Mouse (Mus musculus): Measurements from ENCODE around the gene Hist1h2ae. TPM values are rescaled to one million over a fixed set of nuclear protein-coding genes. Genes with fewer than 3 reads are reported as not detected.
A peak's percentile ranks its signal among the peaks of the same experiment; 100 is the strongest.

The Hist1h2ae gene
- polyA plus RNA-seq, 1 experiment from 2014 or later, result 34.0 TPM

DNA sequence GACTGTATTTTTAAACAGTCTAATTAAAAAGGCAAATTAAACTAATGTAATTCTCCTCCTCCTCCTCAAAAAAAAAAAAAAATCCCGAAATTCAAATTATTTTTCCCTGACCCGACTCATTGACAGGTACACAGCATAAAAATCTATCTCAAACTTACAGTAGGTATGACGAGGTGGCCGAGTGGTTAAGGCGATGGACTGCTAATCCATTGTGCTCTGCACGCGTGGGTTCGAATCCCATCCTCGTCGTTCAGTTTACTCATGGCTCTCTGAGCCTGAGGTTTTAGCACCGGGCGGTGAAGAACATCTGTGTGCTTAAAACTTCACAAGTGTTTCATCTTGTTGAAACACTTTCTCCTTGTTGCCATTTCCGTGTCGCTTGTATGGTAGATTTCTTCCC, 49.3 kb downstream of the Hist1h2ae start:
- ATAC-seq (replicated peaks; ENCODE audit: extremely low read depth, insufficient read depth, low FRiP score), result no peak; the same call in 1 of the 2 replicates
- H3K36me3 ChIP-seq (ENCODE audit: control insufficient read depth, insufficient read depth), result no peaks in the 10 kb centered on the region
- H3K9me3 ChIP-seq (replicated peaks; ENCODE audit: control insufficient read depth, low read length), result no peaks in the 10 kb centered on the region
- 1% methylated on average over 14 of the region's 14 CpGs for WGBS
- H3K4me3 ChIP-seq (ENCODE audit: low read length), result peak overlapping the region; percentile 2; the same call in 1 of the 2 replicates
- H3K4me2 ChIP-seq (ENCODE audit: low read depth, low read length), result peak overlapping the region; percentile 49
- no peak overlapping the region for H3K27ac ChIP-seq (ENCODE audit: low read length)
- H3K9ac ChIP-seq (ENCODE audit: low read length), result no peak overlapping the region
- peaks cover 7% of the 10 kb centered on the region; the same call in 1 of the 2 replicates for H3K4me1 ChIP-seq (ENCODE audit: control insufficient read depth, insufficient read depth, low read length)
- H3K27me3 ChIP-seq (ENCODE audit: control insufficient read depth, insufficient read depth, low read length), result no peaks in the 10 kb centered on the region

Small RNA genes within 50 kb of the gene (microRNA-seq; reads per million reads assigned to microRNA genes)
- gene Gm44297 (not detected), gene Gm44359 (not detected), gene Gm44394 (not detected)

Other genes with a start within 250 kb of the Hist1h2ae start
- 36.5 and 37.8 TPM in 2 replicates for gene Zfp322a, start 202.0 kb downstream of the Hist1h2ae start, polyA plus RNA-seq (2015; fragmentation: Nextera tagmentation; extraction: Ambion mirVana)
- 9.2 and 9.4 TPM in 2 replicates for gene Abt1, start 147.4 kb downstream of the Hist1h2ae start, polyA plus RNA-seq (2015; fragmentation: Nextera tagmentation; extraction: Ambion mirVana)
- 0.83 and 1.0 TPM in 2 replicates for gene Btn1a1, start 105.3 kb downstream of the Hist1h2ae start, polyA plus RNA-seq (2015; fragmentation: Nextera tagmentation; extraction: Ambion mirVana)
- 0.29 and 0.34 TPM in 2 replicates for gene Btn2a2, start 82.4 kb downstream of the Hist1h2ae start, polyA plus RNA-seq (2015; fragmentation: Nextera tagmentation; extraction: Ambion mirVana)
- 7.7 and 8.6 TPM in 2 replicates for gene Hist1h4h, start 40.2 kb downstream of the Hist1h2ae start, polyA plus RNA-seq (2015; fragmentation: Nextera tagmentation; extraction: Ambion mirVana)
- gene Hist1h2af, start 37.3 kb downstream of the Hist1h2ae start, polyA plus RNA-seq (2015; fragmentation: Nextera tagmentation; extraction: Ambion mirVana), result 3.8 and 9.2 TPM in 2 replicates
- 2.0 and 2.2 TPM in 2 replicates for gene Hist1h3g, start 35.8 kb downstream of the Hist1h2ae start, polyA plus RNA-seq (2015; fragmentation: Nextera tagmentation; extraction: Ambion mirVana)
- gene Hist1h2bh, start 27.8 kb downstream of the Hist1h2ae start, polyA plus RNA-seq (2015; fragmentation: Nextera tagmentation; extraction: Ambion mirVana), result 0.38 and 0.52 TPM in 2 replicates
- gene Hist1h3f, start 27.2 kb downstream of the Hist1h2ae start, polyA plus RNA-seq (2015; fragmentation: Nextera tagmentation; extraction: Ambion mirVana), result 0.20 and 0.37 TPM in 2 replicates
- gene Hist1h4f, start 19.6 kb downstream of the Hist1h2ae start, polyA plus RNA-seq (2015; fragmentation: Nextera tagmentation; extraction: Ambion mirVana), result 0.53 TPM in 1 of 2 replicates, not detected in the other
- 0.21 and 0.37 TPM in 2 replicates for gene Hist1h1d, start 18.0 kb downstream of the Hist1h2ae start, polyA plus RNA-seq (2015; fragmentation: Nextera tagmentation; extraction: Ambion mirVana)
- gene Hist1h3e, start 8.9 kb downstream of the Hist1h2ae start, polyA plus RNA-seq (2015; fragmentation: Nextera tagmentation; extraction: Ambion mirVana), result 1.7 and 2.1 TPM in 2 replicates
- gene Hist1h2bg, start 176 bp upstream of the Hist1h2ae start, polyA plus RNA-seq (2015; fragmentation: Nextera tagmentation; extraction: Ambion mirVana), result 4.2 and 5.1 TPM in 2 replicates
- 0.37 and 2.4 TPM in 2 replicates for gene Hist1h2bf, start 3.0 kb upstream of the Hist1h2ae start, polyA plus RNA-seq (2015; fragmentation: Nextera tagmentation; extraction: Ambion mirVana)
- 1.2 and 1.8 TPM in 2 replicates for gene Hist1h2ad, start 3.2 kb upstream of the Hist1h2ae start, polyA plus RNA-seq (2015; fragmentation: Nextera tagmentation; extraction: Ambion mirVana)
- 1.4 and 1.8 TPM in 2 replicates for gene Hist1h3d, start 4.5 kb upstream of the Hist1h2ae start, polyA plus RNA-seq (2015; fragmentation: Nextera tagmentation; extraction: Ambion mirVana)
- gene Hist1h4d, start 10.4 kb upstream of the Hist1h2ae start, polyA plus RNA-seq (2015; fragmentation: Nextera tagmentation; extraction: Ambion mirVana), result 48.7 and 49.1 TPM in 2 replicates
- 1.9 and 2.0 TPM in 2 replicates for gene Hist1h2be, start 49.9 kb upstream of the Hist1h2ae start, polyA plus RNA-seq (2015; fragmentation: Nextera tagmentation; extraction: Ambion mirVana)
- 10.4 and 11.5 TPM in 2 replicates for gene Hist1h1e, start 51.3 kb upstream of the Hist1h2ae start, polyA plus RNA-seq (2015; fragmentation: Nextera tagmentation; extraction: Ambion mirVana)
- gene Hist1h2ac, start 112.7 kb upstream of the Hist1h2ae start, polyA plus RNA-seq (2015; fragmentation: Nextera tagmentation; extraction: Ambion mirVana), result 0.52 and 0.75 TPM in 2 replicates
- gene Hist1h2bc, start 113.0 kb upstream of the Hist1h2ae start, polyA plus RNA-seq (2015; fragmentation: Nextera tagmentation; extraction: Ambion mirVana), result 49.7 and 53.7 TPM in 2 replicates
- gene Hist1h1t, start 124.6 kb upstream of the Hist1h2ae start, polyA plus RNA-seq (2015; fragmentation: Nextera tagmentation; extraction: Ambion mirVana), result not detected in 2 replicates
- 1.9 and 2.8 TPM in 2 replicates for gene Hist1h4c, start 127.2 kb upstream of the Hist1h2ae start, polyA plus RNA-seq (2015; fragmentation: Nextera tagmentation; extraction: Ambion mirVana)
- 11.7 and 14.9 TPM in 2 replicates for gene Hfe, start 139.6 kb upstream of the Hist1h2ae start, polyA plus RNA-seq (2015; fragmentation: Nextera tagmentation; extraction: Ambion mirVana)
- gene Hist1h1c, start 167.6 kb upstream of the Hist1h2ae start, polyA plus RNA-seq (2015; fragmentation: Nextera tagmentation; extraction: Ambion mirVana), result 38.0 and 38.5 TPM in 2 replicates
- 3.0 and 3.8 TPM in 2 replicates for gene Hist1h3c, start 174.4 kb upstream of the Hist1h2ae start, polyA plus RNA-seq (2015; fragmentation: Nextera tagmentation; extraction: Ambion mirVana)
- 0.98 and 2.2 TPM in 2 replicates for gene Hist1h2bb, start 175.5 kb upstream of the Hist1h2ae start, polyA plus RNA-seq (2015; fragmentation: Nextera tagmentation; extraction: Ambion mirVana)
- gene Hist1h2ab, start 179.9 kb upstream of the Hist1h2ae start, polyA plus RNA-seq (2015; fragmentation: Nextera tagmentation; extraction: Ambion mirVana), result 17.0 and 20.0 TPM in 2 replicates
- gene Hist1h3b, start 181.0 kb upstream of the Hist1h2ae start, polyA plus RNA-seq (2015; fragmentation: Nextera tagmentation; extraction: Ambion mirVana), result 3.2 and 5.0 TPM in 2 replicates
- gene Hist1h4b, start 185.8 kb upstream of the Hist1h2ae start, polyA plus RNA-seq (2015; fragmentation: Nextera tagmentation; extraction: Ambion mirVana), result 1.2 and 1.5 TPM in 2 replicates
- 0.32 TPM in 1 of 2 replicates, not detected in the other for gene Hist1h4a, start 190.0 kb upstream of the Hist1h2ae start, polyA plus RNA-seq (2015; fragmentation: Nextera tagmentation; extraction: Ambion mirVana)
- gene Hist1h3a, start 191.2 kb upstream of the Hist1h2ae start, polyA plus RNA-seq (2015; fragmentation: Nextera tagmentation; extraction: Ambion mirVana), result 1.5 and 3.4 TPM in 2 replicates
- 0.79 and 0.97 TPM in 2 replicates for gene Hist1h1a, start 192.4 kb upstream of the Hist1h2ae start, polyA plus RNA-seq (2015; fragmentation: Nextera tagmentation; extraction: Ambion mirVana)
- gene Trim38, start 198.7 kb upstream of the Hist1h2ae start, polyA plus RNA-seq (2015; fragmentation: Nextera tagmentation; extraction: Ambion mirVana), result 0.10 TPM in 1 of 2 replicates, not detected in the other
- not detected in 2 replicates for gene Slc17a2, start 235.8 kb upstream of the Hist1h2ae start, polyA plus RNA-seq (2015; fragmentation: Nextera tagmentation; extraction: Ambion mirVana)

All from heart, embryonic 16.5 days (tissue).